Comparison of ENCODE assay signal across 23 mouse cellular contexts in genomic region chr3:131134003-131134402, GRCm38 (mm10). TPM values are rescaled to one million over a fixed set of nuclear protein-coding genes. Genes with fewer than 3 reads are reported as not detected.
DNase-seq lines count a peak whose midpoint lies in the region; ATAC-seq and TF ChIP-seq lines count a peak whose summit lies in the region.
"Had no signal": no experiment of that assay in that cellular context is flagged by ENCODE, and none has a peak within 500 bp of the region (broad histone marks: within the 10 kb centered on the region; RNA-seq: fewer than 3 reads in every experiment).

No protein-coding gene starts in this region.

- 49% methylated on average over 9 of the region's 9 CpGs for WGBS in forebrain, postnatal 0 days
- WGBS in forebrain, embryonic 12.5 days: 64% methylated on average over 9 of the region's 9 CpGs
- WGBS in midbrain, embryonic 12.5 days: 56% methylated on average over 9 of the region's 9 CpGs
- 65% methylated on average over 9 of the region's 9 CpGs for WGBS in midbrain, embryonic 11.5 days
- WGBS in embryonic facial prominence, embryonic 15.5 days: 64% methylated on average over 9 of the region's 9 CpGs
- WGBS in midbrain, postnatal 0 days: 41% methylated on average over 9 of the region's 9 CpGs

- no peak for DNase-seq in forebrain, postnatal 0 days
- DNase-seq in midbrain, embryonic 11.5 days (ENCODE audit: low spot score, missing footprints): no peak
- peak; percentile 42 for DNase-seq in midbrain, postnatal 0 days (ENCODE audit: low spot score)
- DNase-seq in gastrocnemius, postnatal 14 days: no peak
- DNase-seq in gastrocnemius, adult 18-20 months (ENCODE audit: low spot score): no peak
- DNase-seq: adrenal gland, postnatal 14 days; cerebellum, adult 8-10 months; cerebellum, postnatal 36 days; heart, postnatal 36 days; kidney, adult 18-20 months; left cerebral cortex, postnatal 4 days; liver; lung, postnatal 4 days; right cerebral cortex, postnatal 25 days; spleen, adult 18-20 months had no signal

- peaks cover 13% of the 10 kb centered on the region for H3K4me1 ChIP-seq in forebrain, postnatal 0 days (ENCODE audit: insufficient read depth)
- H3K4me1 ChIP-seq in forebrain, embryonic 12.5 days: peaks cover 52% of the 10 kb centered on the region
- peaks cover 51% of the 10 kb centered on the region for H3K4me1 ChIP-seq in midbrain, embryonic 12.5 days
- H3K4me1 ChIP-seq in midbrain, embryonic 11.5 days (ENCODE audit: control insufficient read depth, insufficient read depth, low read length): peaks cover 44% of the 10 kb centered on the region
- H3K4me1 ChIP-seq in embryonic facial prominence, embryonic 15.5 days: peaks cover 36% of the 10 kb centered on the region
- peaks cover 4% of the 10 kb centered on the region; the same call in 1 of the 2 replicates for H3K4me1 ChIP-seq in midbrain, postnatal 0 days (ENCODE audit: insufficient read depth, low read length)
- H3K4me1 ChIP-seq: liver, embryonic 15.5 days had no signal

- intact Hi-C loops in gastrocnemius, postnatal 14 days (cut with DNase I; ENCODE audit: low total_unique reads): no loop called here

- H3K4me3 ChIP-seq in forebrain, postnatal 0 days (ENCODE audit: low read depth, low read length): no peak overlapping the region
- H3K4me3 ChIP-seq in forebrain, embryonic 12.5 days (replicated peaks): no peak overlapping the region
- H3K4me3 ChIP-seq in midbrain, embryonic 12.5 days: no peak overlapping the region
- H3K4me3 ChIP-seq in midbrain, embryonic 11.5 days (ENCODE audit: low read depth, low read length): no peak overlapping the region
- H3K4me3 ChIP-seq in embryonic facial prominence, embryonic 15.5 days (replicated peaks): no peak overlapping the region
- no peak overlapping the region for H3K4me3 ChIP-seq in midbrain, postnatal 0 days (ENCODE audit: low read depth, low read length)
- H3K4me3 ChIP-seq: heart, embryonic 15.5 days; liver, embryonic 15.5 days; myocyte had no signal

- no peaks in the 10 kb centered on the region for H3K9me3 ChIP-seq in forebrain, postnatal 0 days (ENCODE audit: low read length)
- H3K9me3 ChIP-seq in forebrain, embryonic 12.5 days: no peaks in the 10 kb centered on the region
- H3K9me3 ChIP-seq in midbrain, embryonic 12.5 days: no peaks in the 10 kb centered on the region
- H3K9me3 ChIP-seq in midbrain, embryonic 11.5 days (ENCODE audit: control insufficient read depth, low read length): no peaks in the 10 kb centered on the region
- H3K9me3 ChIP-seq in embryonic facial prominence, embryonic 15.5 days (replicated peaks): no peaks in the 10 kb centered on the region
- H3K9me3 ChIP-seq in midbrain, postnatal 0 days (ENCODE audit: low read length): no peaks in the 10 kb centered on the region
- H3K9me3 ChIP-seq: heart, embryonic 15.5 days; liver, embryonic 15.5 days had no signal

- H3K36me3 ChIP-seq in forebrain, postnatal 0 days (ENCODE audit: insufficient read depth): no peaks in the 10 kb centered on the region
- no peaks in the 10 kb centered on the region for H3K36me3 ChIP-seq in forebrain, embryonic 12.5 days (replicated peaks)
- no peaks in the 10 kb centered on the region; the same call in 1 of the 2 replicates for H3K36me3 ChIP-seq in midbrain, embryonic 12.5 days
- H3K36me3 ChIP-seq in midbrain, embryonic 11.5 days (ENCODE audit: control insufficient read depth, insufficient read depth, low read length): no peaks in the 10 kb centered on the region
- H3K36me3 ChIP-seq in embryonic facial prominence, embryonic 15.5 days: no peaks in the 10 kb centered on the region
- H3K36me3 ChIP-seq in midbrain, postnatal 0 days (ENCODE audit: insufficient read depth, low read length): no peaks in the 10 kb centered on the region
- H3K36me3 ChIP-seq: heart, embryonic 15.5 days; liver, embryonic 15.5 days had no signal

- no peak overlapping the region for H3K4me2 ChIP-seq in forebrain, postnatal 0 days (ENCODE audit: low read depth)
- no peak overlapping the region for H3K4me2 ChIP-seq in forebrain, embryonic 12.5 days
- H3K4me2 ChIP-seq in midbrain, embryonic 12.5 days (replicated peaks): 0 out of 2 replicates have a peak overlapping the region, but pooled peaks have one; percentile 13
- no peak overlapping the region for H3K4me2 ChIP-seq in midbrain, embryonic 11.5 days
- H3K4me2 ChIP-seq in embryonic facial prominence, embryonic 15.5 days (replicated peaks): no peak overlapping the region
- no peak overlapping the region for H3K4me2 ChIP-seq in midbrain, postnatal 0 days (ENCODE audit: low read depth, low read length, poor library complexity, severe bottlenecking)
- H3K4me2 ChIP-seq: heart, embryonic 15.5 days; liver, embryonic 15.5 days had no signal

- no peak for TF ChIP-seq CTCF in forebrain, postnatal 0 days (IDR thresholded peaks at IDR 0.05; ENCODE audit: low read depth)
- TF ChIP-seq CTCF in midbrain, postnatal 0 days (IDR thresholded peaks at IDR 0.05): no peak

- no peak overlapping the region for H3K9ac ChIP-seq in forebrain, postnatal 0 days
- H3K9ac ChIP-seq in forebrain, embryonic 12.5 days: no peak overlapping the region
- no peak overlapping the region for H3K9ac ChIP-seq in midbrain, embryonic 12.5 days (replicated peaks)
- no peak overlapping the region for H3K9ac ChIP-seq in midbrain, embryonic 11.5 days (ENCODE audit: low read length)
- H3K9ac ChIP-seq in embryonic facial prominence, embryonic 15.5 days: no peak overlapping the region
- 0 out of 2 replicates have a peak overlapping the region, but pooled peaks have one; percentile 8 for H3K9ac ChIP-seq in midbrain, postnatal 0 days (replicated peaks; ENCODE audit: low read length, poor library complexity, severe bottlenecking)
- H3K9ac ChIP-seq: heart, embryonic 15.5 days; liver, embryonic 15.5 days had no signal

- peak; percentile 30; the same call in 1 of the 2 replicates for ATAC-seq in forebrain, postnatal 0 days
- ATAC-seq in forebrain, embryonic 12.5 days (ENCODE audit: low FRiP score): no peak
- no peak for ATAC-seq in midbrain, embryonic 12.5 days (ENCODE audit: low FRiP score, low read depth)
- ATAC-seq in midbrain, embryonic 11.5 days (ENCODE audit: low FRiP score): no peak
- ATAC-seq in embryonic facial prominence, embryonic 15.5 days (ENCODE audit: insufficient number of reproducible peaks, low FRiP score, low TSS enrichment, low read depth): peak; percentile 32; the same call in 1 of the 2 replicates
- peak; percentile 64 for ATAC-seq in midbrain, postnatal 0 days (ENCODE audit: low FRiP score)
- ATAC-seq: inflammation-experienced regulatory T-cells, adult 6 months had no signal

- no peak overlapping the region for H3K27ac ChIP-seq in forebrain, postnatal 0 days (ENCODE audit: low read depth, low read length)
- no peak overlapping the region for H3K27ac ChIP-seq in forebrain, embryonic 12.5 days
- H3K27ac ChIP-seq in midbrain, embryonic 12.5 days (replicated peaks): peak overlapping the region; percentile 56
- H3K27ac ChIP-seq in midbrain, embryonic 11.5 days (ENCODE audit: low read depth, low read length): no peak overlapping the region
- no peak overlapping the region for H3K27ac ChIP-seq in embryonic facial prominence, embryonic 15.5 days (replicated peaks)
- H3K27ac ChIP-seq in midbrain, postnatal 0 days (ENCODE audit: low read depth, low read length): 0 out of 2 replicates have a peak overlapping the region, but pooled peaks have one; percentile 32
- H3K27ac ChIP-seq: heart, embryonic 15.5 days; kidney, postnatal 0 days; liver, embryonic 15.5 days had no signal

- no peaks in the 10 kb centered on the region for H3K27me3 ChIP-seq in forebrain, postnatal 0 days (ENCODE audit: insufficient read depth, low read length)
- no peaks in the 10 kb centered on the region for H3K27me3 ChIP-seq in forebrain, embryonic 12.5 days
- no peaks in the 10 kb centered on the region for H3K27me3 ChIP-seq in midbrain, embryonic 12.5 days
- no peaks in the 10 kb centered on the region for H3K27me3 ChIP-seq in midbrain, embryonic 11.5 days (ENCODE audit: control insufficient read depth, insufficient read depth, low read length)
- no peaks in the 10 kb centered on the region for H3K27me3 ChIP-seq in embryonic facial prominence, embryonic 15.5 days
- H3K27me3 ChIP-seq in midbrain, postnatal 0 days (ENCODE audit: insufficient read depth, low read length): no peaks in the 10 kb centered on the region
- H3K27me3 ChIP-seq: heart, embryonic 15.5 days; liver, embryonic 15.5 days had no signal

RNA-seq across cellular contexts. Expression of gene Lef1, which starts 23.7 kb away (rescaled TPM):
- 6.6 and 12.1 TPM in 2 replicates for total RNA-seq in forebrain, postnatal 0 days (2014; rRNA removed)
- polyA plus RNA-seq in forebrain, postnatal 0 days (2015; fragmentation: Nextera tagmentation; extraction: Ambion mirVana): 9.3 and 15.3 TPM in 2 replicates
- polyA plus RNA-seq in forebrain, embryonic 12.5 days (2016; fragmentation: Nextera tagmentation; extraction: Ambion mirVana): 48.5 and 55.1 TPM in 2 replicates
- 97.0 and 103 TPM in 2 replicates for polyA plus RNA-seq in midbrain, embryonic 12.5 days (2016; fragmentation: Nextera tagmentation; extraction: Ambion mirVana)
- 66.9 and 67.7 TPM in 2 replicates for polyA plus RNA-seq in midbrain, embryonic 11.5 days (2014; fragmentation: Nextera tagmentation; extraction: Ambion mirVana)
- 47.0 and 53.1 TPM in 2 replicates for polyA plus RNA-seq in embryonic facial prominence, embryonic 15.5 days (2015; fragmentation: Nextera tagmentation; extraction: Ambion mirVana)
- 42.0 and 48.6 TPM in 2 replicates for total RNA-seq in midbrain, postnatal 0 days (2014; rRNA removed)
- polyA plus RNA-seq in midbrain, postnatal 0 days (2015; fragmentation: Nextera tagmentation; extraction: Ambion mirVana): 50.4 and 52.0 TPM in 2 replicates
- under 1 TPM; 0.16 to 0.41 TPM for total RNA-seq in gastrocnemius, postnatal 14 days (2021)
- under 1 TPM in 1 of 2 experiments, not detected in 1; 0.07 TPM for total RNA-seq in gastrocnemius, adult 18-20 months (2021)

Comparison
In these comparisons a context has a peak if more than half of its experiments do, and no peak if none do; other contexts are left out.
1. ATAC-seq: peak in forebrain, postnatal 0 days (single experiment), embryonic facial prominence, embryonic 15.5 days (single experiment) and midbrain, postnatal 0 days (single experiment); none in forebrain, embryonic 12.5 days (single experiment), midbrain, embryonic 12.5 days (single experiment) and midbrain, embryonic 11.5 days (single experiment).
2. H3K27ac ChIP-seq: peak in midbrain, embryonic 12.5 days (single experiment) and midbrain, postnatal 0 days (single experiment); none in forebrain, postnatal 0 days (single experiment), forebrain, embryonic 12.5 days (single experiment), midbrain, embryonic 11.5 days (single experiment) and embryonic facial prominence, embryonic 15.5 days (single experiment).